Mouse (Mus musculus) CH12.LX (cell line): Measurements from ENCODE around the gene Prrc2c. TPM values are rescaled to one million over a fixed set of nuclear protein-coding genes. Genes with fewer than 3 reads are reported as not detected.

ENCODE experiments used
- DNase-seq: peaks from one replicate; pipeline ENCODE4 v3.0.0-alpha.2; 2013; ENCODE audit errors: extremely low read depth
- H3K27ac ChIP-seq: 2 replicates; pipeline ENCODE4 v1.5.1; 2012; ENCODE audit warnings: low read depth, mild to moderate bottlenecking, control low read depth, moderate library complexity; ENCODE audit not compliant: insufficient read depth
- H3K27me3 ChIP-seq: replicated peaks from 2 replicates; pipeline ENCODE3; 2012; ENCODE audit warnings: inconsistent platforms
- H3K36me3 ChIP-seq, 2 experiments: replicated peaks in 1 of 2; 2 replicates each; pipeline versions ENCODE3 to v1.6.1; 2012; ENCODE audit warnings: inconsistent platforms in 1 of 2, low read length in 1 of 2, mild to moderate bottlenecking in 1 of 2, mixed read lengths in 1 of 2, moderate library complexity in 1 of 2; ENCODE audit not compliant: control insufficient read depth in 1 of 2, insufficient read depth in 1 of 2
- H3K4me1 ChIP-seq, 2 experiments: 2 replicates each; pipeline ENCODE4 v1.6.1; 2012; ENCODE audit warnings: inconsistent platforms in 1 of 2, moderate library complexity in 1 of 2; ENCODE audit not compliant: insufficient read depth in 2 of 2, control insufficient read depth in 1 of 2
- H3K4me2 ChIP-seq: 2 replicates; pipeline ENCODE4 v1.6.1; 2012; ENCODE audit warnings: low read depth, mild to moderate bottlenecking, control low read depth; ENCODE audit not compliant: poor library complexity, insufficient read depth, severe bottlenecking
- H3K4me3 ChIP-seq, 3 experiments: fragments of 150-350 bp in 1 of 3; sonication (generic) in 1 of 3; replicated peaks in 1 of 3; 2 replicates each; pipeline versions ENCODE3 to v1.5.1; 2011 to 2012; ENCODE audit warnings: low read depth in 2 of 3, low read length in 2 of 3, mild to moderate bottlenecking in 2 of 3, moderate library complexity in 2 of 3, control low read depth in 1 of 3, improper control_type of control experiment in 1 of 3, inconsistent platforms in 1 of 3, mixed read lengths in 1 of 3; ENCODE audit not compliant: poor library complexity in 1 of 3
- H3K79me2 ChIP-seq: replicated peaks from 2 replicates; pipeline ENCODE4 v1.6.1; 2012; ENCODE audit warnings: mild to moderate bottlenecking, moderate library complexity; ENCODE audit not compliant: control insufficient read depth, poor library complexity, insufficient read depth, severe bottlenecking; ENCODE audit errors: extremely low read depth
- H3K9ac ChIP-seq: 2 replicates; pipeline ENCODE4 v1.6.1; 2012; ENCODE audit warnings: low read depth, mild to moderate bottlenecking, control low read depth, moderate library complexity; ENCODE audit not compliant: insufficient read depth
- H3K9me3 ChIP-seq: replicated peaks from 2 replicates; pipeline ENCODE3; 2012; ENCODE audit warnings: low read length, inconsistent platforms, mixed read lengths
- CHD1 ChIP-seq: IDR thresholded peaks from 2 replicates; pipeline ENCODE4 v1.6.1; 2012; ENCODE audit warnings: low read depth, low read length, improper control_type of control experiment, inconsistent platforms
- CHD2 ChIP-seq: IDR thresholded peaks from 2 replicates; pipeline ENCODE4 v1.6.1; 2011; ENCODE audit warnings: low read length, improper control_type of control experiment
- ELF1 ChIP-seq: IDR thresholded peaks from 2 replicates; pipeline ENCODE4 v1.6.1; 2014; ENCODE audit warnings: low read depth, mild to moderate bottlenecking, inconsistent platforms, low read length, improper control_type of control experiment
- ETS1 ChIP-seq: conservative IDR thresholded peaks from 2 replicates; pipeline ENCODE4 v1.6.1; 2012; ENCODE audit warnings: low read depth, mild to moderate bottlenecking, inconsistent platforms, low read length, improper control_type of control experiment, moderate library complexity
- GABPA ChIP-seq: IDR thresholded peaks from 2 replicates; pipeline ENCODE4 v1.6.1; 2012; ENCODE audit warnings: low read depth, low read length, improper control_type of control experiment, inconsistent platforms; ENCODE audit not compliant: insufficient replicate concordance
- JUN ChIP-seq: IDR thresholded peaks from 2 replicates; pipeline ENCODE4 v1.6.1; 2011; ENCODE audit warnings: low read depth, mild to moderate bottlenecking, low read length, improper control_type of control experiment, moderate library complexity; ENCODE audit not compliant: insufficient read depth
- JUND ChIP-seq: conservative IDR thresholded peaks from 2 replicates; pipeline ENCODE4 v1.6.1; 2011; ENCODE audit warnings: low read depth, low read length, improper control_type of control experiment
- MAFK ChIP-seq: IDR thresholded peaks from 2 replicates; pipeline ENCODE4 v1.6.1; 2011; ENCODE audit warnings: low read length, improper control_type of control experiment; ENCODE audit not compliant: insufficient replicate concordance
- MXI1 ChIP-seq: IDR thresholded peaks from 2 replicates; pipeline ENCODE4 v1.6.1; 2011; ENCODE audit warnings: mild to moderate bottlenecking, low read depth, low read length, improper control_type of control experiment
- MYC ChIP-seq: IDR thresholded peaks from 2 replicates; pipeline ENCODE4 v1.6.1; 2011; ENCODE audit warnings: low read depth, mild to moderate bottlenecking, improper control_type of control experiment, low read length
- NELFE ChIP-seq: IDR thresholded peaks from 2 replicates; pipeline ENCODE4 v1.6.1; 2011; ENCODE audit warnings: low read depth, low read length, improper control_type of control experiment
- POLR2A ChIP-seq: IDR thresholded peaks from 2 replicates; pipeline ENCODE4 v1.6.1; 2011; ENCODE audit warnings: low read depth, mild to moderate bottlenecking, improper control_type of control experiment, low read length
- POLR2AphosphoS2 ChIP-seq: IDR thresholded peaks from 2 replicates; pipeline ENCODE4 v1.6.1; 2011; ENCODE audit warnings: low read depth, low read length, improper control_type of control experiment
- RAD21 ChIP-seq: IDR thresholded peaks from 2 replicates; pipeline ENCODE4 v1.6.1; 2011; ENCODE audit warnings: low read depth, mild to moderate bottlenecking, low read length, improper control_type of control experiment, moderate library complexity
- RCOR1 ChIP-seq: conservative IDR thresholded peaks from 2 replicates; pipeline ENCODE4 v1.6.1; 2012; ENCODE audit warnings: low read depth, mild to moderate bottlenecking, inconsistent platforms, low read length, improper control_type of control experiment
- SIN3A ChIP-seq: IDR thresholded peaks from 2 replicates; pipeline ENCODE4 v1.6.1; 2012; ENCODE audit warnings: low read length, improper control_type of control experiment, inconsistent platforms
- TBP ChIP-seq: conservative IDR thresholded peaks from 2 replicates; pipeline ENCODE4 v1.6.1; 2011; ENCODE audit warnings: low read depth, low read length, improper control_type of control experiment
- USF1 ChIP-seq: IDR thresholded peaks from 2 replicates; pipeline ENCODE4 v1.6.1; 2014; ENCODE audit warnings: low read depth, mild to moderate bottlenecking, inconsistent platforms, low read length, improper control_type of control experiment
- USF2 ChIP-seq: conservative IDR thresholded peaks from 2 replicates; pipeline ENCODE4 v1.6.1; 2011; ENCODE audit warnings: low read depth, low read length, improper control_type of control experiment
- ZC3H11A ChIP-seq: IDR thresholded peaks from 2 replicates; pipeline ENCODE4 v1.6.1; 2012; ENCODE audit warnings: low read depth, mild to moderate bottlenecking, inconsistent platforms, low read length, improper control_type of control experiment
- ZKSCAN1 ChIP-seq: IDR thresholded peaks from 2 replicates; pipeline ENCODE4 v1.6.1; 2012; ENCODE audit warnings: low read depth, inconsistent platforms, low read length, improper control_type of control experiment, borderline replicate concordance
- dilution Hi-C: fragments of 300-500 bp; cut with MboI; formaldehyde crosslinking; loops from 2 replicates; pipeline ENCODE4 v1.14.3; 2020; ENCODE audit warnings: low sequenced_read_pairs; ENCODE audit not compliant: extremely low pct_unique_long_range_greater_than_20kb, extremely low pct_ligation_motif_present
- in situ Hi-C: fragments of 300-500 bp; cut with MboI; formaldehyde crosslinking; loops from 3 replicates; pipeline ENCODE4 v1.14.3; 2019; ENCODE audit warnings: low sequenced_read_pairs, low pct_ligation_motif_present, low pct_unique_long_range_greater_than_20kb, mixed read lengths
- polyA plus RNA-seq: library from polyadenylated mRNA; unstranded; fragments of >175 nt; gene quantifications from 2 replicates; pipeline ENCODE4 v1.2.1, GENCODE M21; 2012; ENCODE audit warnings: low read depth; ENCODE audit not compliant: insufficient read length
- total RNA-seq, 2 experiments: library from RNA; depleted of rRNA; stranded (reverse); fragments of 300-350 nt in 1 of 2; fragments of >200 nt in 1 of 2; gene quantifications; 2 replicates each; pipeline ENCODE4 v1.2.3; 2012 to 2014

Gene Prrc2c
- total and polyA plus RNA-seq, 3 experiments, result 30.9 to 144 (median 59.8) TPM

DNA sequence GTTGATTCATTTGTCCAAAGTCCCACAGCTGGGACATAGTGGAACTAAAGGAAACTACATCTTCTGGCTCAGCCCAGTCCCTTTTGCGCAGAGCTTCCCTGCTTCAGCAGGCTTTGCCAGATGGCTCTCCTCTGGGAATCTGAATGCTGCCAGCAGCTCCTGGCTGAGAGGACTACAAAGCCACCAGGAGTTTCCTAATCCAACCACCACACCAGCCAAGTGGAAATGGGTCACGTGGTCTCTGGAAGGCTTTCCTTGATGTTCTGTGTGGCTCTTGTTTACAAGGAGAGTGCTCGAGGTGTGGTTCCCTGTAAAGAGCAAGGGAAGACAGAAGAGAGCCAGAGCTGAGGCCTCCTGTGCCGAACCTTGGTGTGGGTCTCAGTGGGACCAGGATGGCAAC lies 96.6 kb downstream of the Prrc2c start:
- in situ Hi-C loops (no loop called here), dilution Hi-C loops (no loop called here)
- H3K27ac ChIP-seq, result no peak overlapping the region
- DNase-seq, result no peak
- no peaks in the 10 kb centered on the region for H3K9me3 ChIP-seq
- no peaks in the 10 kb centered on the region for H3K36me3 ChIP-seq
- H3K9ac ChIP-seq, result no peak overlapping the region
- no peak overlapping the region for H3K4me3 ChIP-seq
- TF ChIP-seq JUND, result no peak
- TF ChIP-seq ETS1, result no peak
- no peak for TF ChIP-seq POLR2A
- no peak for TF ChIP-seq GABPA
- TF ChIP-seq POLR2AphosphoS2, result no peak
- no peak for TF ChIP-seq USF2
- TF ChIP-seq RAD21, result no peak
- no peak for TF ChIP-seq MAFK
- no peak for TF ChIP-seq MXI1
- no peak for TF ChIP-seq CHD2
- no peak for TF ChIP-seq USF1
- TF ChIP-seq TBP, result no peak
- no peak for TF ChIP-seq SIN3A
- no peak for TF ChIP-seq JUN
- TF ChIP-seq NELFE, result no peak
- TF ChIP-seq, all 38 proteins: peak for 0
- H3K4me1 ChIP-seq, result peaks cover 0 to 3% of the 10 kb centered on the region in 2 experiments; a peak in 1 of 4 replicates
- H3K79me2 ChIP-seq, result no peaks in the 10 kb centered on the region
- H3K27me3 ChIP-seq, result no peaks in the 10 kb centered on the region
- H3K4me2 ChIP-seq, result no peak overlapping the region

GRCm38 (mm10) chr1:162642591-162642990 lies 97.8 kb downstream of the Prrc2c start:
- no peaks in the 10 kb centered on the region for H3K9me3 ChIP-seq
- peaks cover 1 to 2% of the 10 kb centered on the region in 2 experiments; a peak in 2 of 4 replicates for H3K4me1 ChIP-seq
- no peak for DNase-seq
- H3K27me3 ChIP-seq, result no peaks in the 10 kb centered on the region
- no peak overlapping the region for H3K27ac ChIP-seq
- no peaks in the 10 kb centered on the region for H3K36me3 ChIP-seq
- no peaks in the 10 kb centered on the region for H3K79me2 ChIP-seq
- H3K4me3 ChIP-seq, result no peak overlapping the region
- no peak for TF ChIP-seq RCOR1
- no peak for TF ChIP-seq POLR2A
- TF ChIP-seq ZC3H11A, result no peak
- no peak for TF ChIP-seq USF2
- TF ChIP-seq NELFE, result no peak
- no peak for TF ChIP-seq CHD1
- TF ChIP-seq ELF1, result no peak
- TF ChIP-seq MYC, result no peak
- no peak for TF ChIP-seq GABPA
- no peak for TF ChIP-seq ZKSCAN1
- no peak for TF ChIP-seq RAD21
- no peak for TF ChIP-seq MXI1
- TF ChIP-seq POLR2AphosphoS2, result no peak
- no peak overlapping the region for H3K9ac ChIP-seq
- H3K4me2 ChIP-seq, result no peak overlapping the region
- dilution Hi-C loops, result no loop called here
- in situ Hi-C loops, result no loop called here
